Mouse (Mus musculus): ENCODE data around the gene Scp2. TPM values are rescaled to one million over a fixed set of nuclear protein-coding genes. Genes with fewer than 3 reads are reported as not detected.
"Not testable (repeated sequence)": the region's sequence is repeated elsewhere in the genome, so short reads cannot be mapped to it uniquely, and the experiment has no call there.

Scp2 gene
- total RNA-seq (2021): 100 to 1,000 TPM; 444 to 569 TPM
- long read RNA-seq, experiment 1, transcript Scp2-201 (16 exons, 2,640 nt): minor isoform, 143 of 1,335 reads
- long read RNA-seq, experiment 1, transcript Scp2-202 (5 exons, 772 nt): major isoform, 1,042 of 1,335 reads
- long read RNA-seq, experiment 1, partial matches to known transcripts: 30 of 1,335 reads
- long read RNA-seq, experiment 1, other reads (novel, unspliced or antisense): 117 of 1,335 reads
- long read RNA-seq, experiment 2, transcript Scp2-202 (5 exons, 772 nt): major isoform, 427 of 495 reads
- long read RNA-seq, experiment 2, transcript Scp2-201 (16 exons, 2,640 nt): minor isoform, 42 of 495 reads
- long read RNA-seq, experiment 2, partial matches to known transcripts: 15 of 495 reads
- long read RNA-seq, experiment 2, other reads (novel, unspliced or antisense): 9 of 495 reads

DNA sequence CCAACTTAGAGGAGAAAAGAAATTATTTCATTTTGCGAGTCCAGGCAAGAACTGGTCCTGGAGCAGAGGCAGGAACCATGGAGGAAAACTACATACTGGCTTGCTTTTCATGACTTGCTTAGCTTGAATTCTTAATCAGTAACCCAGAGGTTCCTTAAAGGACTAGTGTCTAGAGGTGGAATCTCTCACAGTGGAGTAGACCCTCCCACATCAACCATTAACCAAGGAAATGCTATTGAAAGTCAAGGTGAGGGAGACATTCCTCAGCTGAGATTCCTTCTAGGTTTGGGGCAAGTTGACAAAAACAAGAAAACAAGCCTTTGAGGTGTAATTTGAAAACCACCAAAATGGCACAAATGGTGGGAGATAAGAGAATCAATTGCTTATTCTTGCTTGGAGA, at the start of gene Scp2:
Scp2 (minus strand) TSS at position 119 of the 400 bp plus-strand sequence.
- DNase-seq: no peak

DNA sequence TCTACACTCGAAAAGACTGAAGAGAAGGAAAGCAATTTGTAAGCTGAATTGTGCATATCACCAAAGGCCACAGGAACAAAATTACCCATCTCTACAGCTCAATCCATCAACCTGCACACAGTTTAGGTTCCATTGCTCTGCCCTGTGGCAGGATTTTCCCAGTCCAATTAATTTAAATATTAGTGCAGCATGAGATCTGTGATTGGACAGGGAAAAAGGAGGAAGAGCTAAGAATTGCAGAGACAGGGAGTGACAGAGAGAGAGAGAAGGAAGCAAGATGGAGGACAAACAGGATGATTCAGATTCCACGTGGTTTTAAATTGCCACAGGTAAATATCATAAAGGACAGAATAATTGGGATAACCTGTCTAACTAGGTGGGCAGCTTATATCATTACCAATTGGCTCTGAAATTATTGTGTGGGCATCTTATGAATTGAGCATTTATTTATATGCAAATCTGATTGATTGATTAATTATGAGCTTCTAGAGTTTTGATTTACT, 48.1 kb upstream of the Scp2 start:
- no peak for DNase-seq

DNA sequence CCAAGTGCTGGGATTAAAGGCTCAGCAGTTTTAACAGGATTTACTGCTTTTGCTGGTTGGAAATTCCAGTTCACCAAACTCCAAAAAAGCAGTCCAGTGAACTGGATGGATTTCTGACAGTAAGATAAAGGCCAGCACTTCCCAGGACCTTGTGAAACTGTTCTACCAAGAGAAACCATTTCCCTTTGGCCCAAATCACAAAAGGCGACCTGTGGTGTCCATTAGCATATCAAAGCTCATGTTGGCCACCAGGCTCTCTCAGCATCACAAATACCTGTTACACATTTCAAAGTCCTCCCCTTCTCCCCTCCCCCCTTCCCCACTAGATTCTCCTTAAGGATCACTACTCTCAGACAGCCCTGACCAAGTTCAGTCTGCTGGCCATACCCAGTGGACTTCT, 37.5 kb upstream of the Scp2 start:
- DNase-seq: no peak

GRCm38 (mm10) chr4:108168056-108168455, 23.3 kb upstream of the Scp2 start:
- DNase-seq: no peak

DNA sequence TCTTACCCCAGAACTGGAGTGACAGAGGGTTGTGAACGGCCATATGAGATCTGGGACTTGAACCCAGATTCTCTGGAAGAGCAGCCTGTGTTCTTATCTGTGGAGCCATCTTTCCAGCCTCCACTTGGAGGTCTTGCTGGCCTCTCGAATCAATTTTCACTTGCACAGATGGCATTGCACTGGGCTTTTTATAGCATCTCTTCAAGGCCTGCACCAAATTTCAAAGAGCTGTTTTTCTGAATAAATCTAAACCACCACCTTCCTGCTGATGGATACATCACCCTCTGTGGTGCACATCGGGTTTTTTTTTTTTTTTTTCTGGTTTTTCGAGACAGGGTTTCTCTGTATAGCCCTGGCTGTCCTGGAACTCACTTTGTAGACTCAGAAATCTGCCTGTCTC, 22.1 kb upstream of the Scp2 start:
- DNase-seq: no peak

DNA sequence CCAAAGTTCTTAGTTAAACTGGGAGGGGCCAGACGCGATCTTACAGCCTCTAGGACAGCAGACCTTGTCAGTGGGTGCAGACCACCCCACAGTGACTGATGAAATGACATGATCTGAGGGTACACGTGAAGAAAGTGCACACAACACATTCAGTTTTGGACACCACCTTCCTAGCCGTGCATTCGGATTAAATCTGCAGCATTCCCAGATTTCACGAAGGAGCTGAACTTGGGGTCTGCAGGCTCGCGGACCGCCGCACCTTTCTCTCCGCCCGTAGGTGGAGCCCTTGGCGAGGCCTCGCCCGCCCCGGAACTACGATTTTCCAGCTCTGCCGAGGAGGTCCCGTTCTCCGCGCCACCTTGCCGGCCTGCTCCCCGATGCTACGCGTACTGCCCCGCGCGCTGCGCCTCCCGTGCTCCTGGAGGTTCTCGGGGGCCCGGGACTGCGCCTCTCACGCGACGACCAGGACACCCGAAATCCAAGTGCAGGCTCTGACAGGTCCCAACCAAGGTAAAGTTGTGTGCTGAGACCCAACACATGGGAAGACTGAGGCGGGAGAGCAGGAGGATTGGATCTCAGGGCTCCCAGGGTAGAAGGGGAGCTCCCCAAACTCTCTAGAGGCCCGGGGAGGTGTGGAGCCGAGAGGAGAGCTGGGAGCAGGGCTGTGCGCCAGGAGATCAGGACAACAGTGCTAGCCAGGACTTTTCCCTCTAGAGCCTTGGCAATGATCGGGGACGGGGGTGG, 20.5 kb upstream of the Scp2 start, which contains the start of gene Echdc2:
Echdc2 (plus strand) TSS at position 286 of the 744 bp plus-strand sequence.
- peak; percentile 74 for DNase-seq

DNA sequence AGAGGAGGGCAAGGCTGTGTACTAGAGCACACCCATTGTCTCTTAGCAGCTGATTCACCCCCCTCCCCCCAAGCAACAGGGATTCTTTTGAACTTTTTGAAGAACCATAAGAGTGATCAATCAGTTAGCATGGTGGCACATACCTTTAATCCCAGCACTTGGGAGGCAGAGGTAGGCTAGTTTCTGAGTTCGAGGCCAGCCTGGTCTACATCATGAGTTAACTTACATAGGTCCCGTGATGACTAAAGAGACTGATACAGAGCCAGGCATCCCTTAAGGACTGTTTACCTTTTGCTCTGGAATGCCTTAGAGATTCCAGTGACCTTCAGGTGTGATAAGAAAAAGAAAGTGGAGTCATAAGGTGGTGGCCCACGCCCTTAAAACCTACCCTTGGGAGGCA, 18.5 kb upstream of the Scp2 start:
- DNase-seq: no peak

DNA sequence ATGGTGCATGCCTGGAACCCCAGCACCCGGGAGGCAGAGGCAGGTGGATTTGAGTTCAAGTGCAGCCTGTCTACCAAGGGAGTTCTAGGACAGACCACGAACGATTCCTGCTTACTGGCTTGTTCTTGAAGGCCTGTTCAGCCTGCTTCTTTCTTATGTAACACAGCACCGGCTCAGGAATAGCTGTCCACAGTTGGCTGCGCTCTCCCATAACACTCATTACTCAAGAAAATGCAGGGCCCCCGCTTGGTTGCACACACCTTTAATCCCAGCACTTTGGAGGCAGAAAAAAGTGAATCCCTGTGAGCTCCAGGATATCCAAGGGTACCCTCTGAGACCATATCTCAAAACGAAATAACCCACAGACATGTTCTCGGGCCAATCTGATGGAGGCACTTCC, 17.1 kb upstream of the Scp2 start:
- DNase-seq: no peak

GRCm38 (mm10) chr4:108155141-108155540, 10.3 kb upstream of the Scp2 start:
- DNase-seq: not testable (repeated sequence)

DNA sequence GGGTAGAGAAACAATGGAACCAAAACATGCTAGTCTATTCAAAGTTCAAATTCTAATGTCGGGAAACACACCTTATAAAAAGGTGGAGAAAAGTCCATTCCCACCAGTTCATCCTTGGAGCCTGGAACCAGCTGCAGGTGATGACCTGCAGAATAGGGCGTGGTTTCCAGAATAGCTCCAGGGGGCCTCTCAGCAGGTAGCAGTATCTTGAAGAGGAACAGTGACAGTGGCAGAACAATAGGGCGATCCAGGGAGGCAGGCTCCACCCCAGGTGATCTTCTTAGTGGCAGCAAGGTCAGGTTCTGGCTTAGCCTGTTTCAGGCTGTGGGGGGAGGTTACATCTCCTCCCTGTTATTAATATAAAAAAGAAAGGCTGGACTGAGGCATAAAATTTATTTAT, 756 bp upstream of the Scp2 start:
- not testable (repeated sequence) for DNase-seq

GRCm38 (mm10) chr4:108143778-108144177, 1.0 kb downstream of the Scp2 start:
- no peak for DNase-seq

- DNase-seq: not testable (repeated sequence)
Observed at GRCm38 (mm10) chr4:108143178-108143577, 1.6 kb downstream of the Scp2 start.

- peak; percentile 26 for DNase-seq
Observed at GRCm38 (mm10) chr4:108136938-108137337, 7.9 kb downstream of the Scp2 start.

GRCm38 (mm10) chr4:108130452-108130851, 14.3 kb downstream of the Scp2 start:
- DNase-seq: no peak

DNA sequence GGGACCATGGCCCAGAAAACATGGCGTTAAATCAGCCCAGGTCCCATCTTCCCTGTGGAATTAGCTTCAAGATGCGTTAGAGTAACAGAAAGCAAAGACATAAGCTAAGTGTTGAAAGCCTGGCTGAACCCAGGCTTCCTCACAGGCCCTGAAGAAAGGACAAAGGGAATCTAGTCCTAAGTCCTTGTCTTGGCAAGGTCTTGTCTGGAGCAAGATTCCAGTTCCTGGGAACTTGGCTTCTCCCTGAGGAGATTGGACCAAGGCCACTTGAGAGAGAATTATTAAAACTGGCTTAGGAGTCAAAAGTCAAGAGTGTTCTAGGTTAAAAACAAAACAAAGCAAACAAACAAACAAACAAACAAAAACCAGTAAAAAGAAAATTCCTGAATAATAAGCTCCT, 16.5 kb downstream of the Scp2 start:
- DNase-seq: no peak

DNA sequence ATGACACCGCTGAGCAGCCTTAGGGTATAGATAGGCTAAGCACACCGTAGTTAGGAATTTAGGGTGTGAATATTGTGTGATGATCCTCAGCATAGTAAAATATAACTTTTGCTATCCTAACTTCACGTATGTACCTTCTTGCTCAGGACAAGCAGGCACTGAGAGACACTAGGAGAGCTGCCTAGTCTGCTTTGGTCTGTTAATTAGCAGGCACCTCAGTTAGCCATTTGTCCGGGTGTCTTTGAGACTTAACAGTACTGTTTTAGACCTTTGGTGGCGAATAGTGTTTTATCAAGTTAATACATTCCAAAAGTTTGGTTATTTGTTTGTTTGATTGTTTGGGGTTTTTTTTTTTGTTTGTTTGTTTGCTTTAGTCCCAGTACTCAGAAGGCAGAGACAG, 17.3 kb downstream of the Scp2 start:
- DNase-seq: no peak

GRCm38 (mm10) chr4:108126260-108126659, 18.5 kb downstream of the Scp2 start:
- DNase-seq: no peak

GRCm38 (mm10) chr4:108124104-108124503, 20.7 kb downstream of the Scp2 start:
- no peak for DNase-seq

DNA sequence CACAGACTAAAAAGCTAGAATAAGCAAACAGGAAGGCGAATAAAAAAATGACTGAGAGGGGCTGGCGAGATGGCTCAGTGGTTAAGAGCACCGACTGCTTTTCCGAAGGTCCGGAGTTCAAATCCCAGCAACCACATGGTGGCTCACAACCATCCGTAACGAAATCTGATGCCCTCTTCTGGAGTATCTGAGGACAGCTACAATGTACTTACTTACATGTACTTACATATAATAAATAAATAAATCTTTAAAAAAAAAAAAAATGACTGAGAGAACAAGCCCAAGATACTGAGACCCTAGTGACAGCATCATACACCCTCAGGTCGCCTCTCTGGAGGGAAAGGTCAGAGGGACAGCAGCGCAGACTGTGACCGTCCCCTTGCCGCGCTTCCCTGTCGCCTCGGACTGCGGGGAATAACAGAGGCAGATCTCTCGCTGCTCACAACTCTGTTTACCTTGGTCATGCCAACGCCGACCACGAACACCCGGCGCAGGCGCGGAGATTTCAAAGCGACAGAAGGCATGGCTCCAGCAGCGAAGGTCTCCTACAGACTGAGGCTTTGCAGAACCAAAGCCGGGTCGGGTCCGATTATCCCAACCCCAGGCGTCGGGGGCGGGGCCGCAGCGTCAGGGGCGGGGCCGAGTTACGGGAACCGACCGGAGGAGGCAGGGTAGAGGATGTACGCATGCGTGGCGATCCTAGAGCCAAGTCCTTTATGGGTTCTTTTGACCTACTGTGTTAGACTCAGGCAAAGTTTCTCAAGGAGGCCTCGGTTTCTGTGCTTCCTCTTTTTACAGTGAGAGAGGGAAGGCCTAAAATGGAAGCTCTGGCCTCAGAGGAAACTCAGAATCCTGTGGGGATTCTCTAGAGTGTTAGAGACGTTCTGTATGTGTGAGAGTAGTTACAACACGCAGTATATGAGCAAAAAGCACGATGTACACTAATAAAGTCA, 26.6 kb downstream of the Scp2 start:
- DNase-seq: peak; percentile 98

DNA sequence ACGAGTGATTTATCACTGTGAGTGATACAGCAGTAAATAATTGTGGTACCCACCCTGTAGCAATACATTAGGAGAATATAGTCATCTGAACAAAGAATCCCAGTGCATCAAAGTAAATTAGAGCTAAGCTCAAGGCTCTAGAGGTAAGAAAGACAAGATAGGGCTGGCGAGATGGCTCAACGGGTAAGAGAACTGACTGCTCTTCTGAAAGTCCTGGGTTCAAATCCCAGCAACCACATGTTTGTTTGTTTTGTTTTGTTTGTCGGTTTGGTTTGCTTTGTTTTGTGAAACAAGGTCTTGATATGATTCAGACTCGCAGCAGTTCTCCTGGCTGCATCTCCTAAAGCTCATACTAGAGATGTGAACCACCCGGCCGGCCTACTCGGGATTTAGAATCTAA, 27.3 kb downstream of the Scp2 start:
- DNase-seq: no peak

DNA sequence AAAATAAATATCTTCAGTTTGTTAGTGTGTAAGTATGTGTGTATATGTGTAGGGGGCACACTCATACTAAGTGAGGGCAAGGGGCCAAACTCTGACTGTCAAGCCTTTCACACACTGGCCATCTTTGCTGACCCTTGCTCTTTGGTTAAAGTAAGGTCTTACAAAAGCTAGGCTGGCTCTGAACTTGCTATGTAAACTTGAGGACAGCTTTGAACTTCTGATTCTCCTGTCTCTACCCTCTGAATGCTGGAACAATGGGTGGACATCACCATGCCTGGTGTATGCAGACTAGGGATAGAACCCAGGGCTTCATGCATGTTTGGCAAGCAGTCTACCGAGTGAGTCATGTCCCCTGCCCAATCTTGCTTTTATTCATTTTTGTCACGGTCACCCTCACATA, 28.3 kb downstream of the Scp2 start:
- no peak for DNase-seq

GRCm38 (mm10) chr4:108110706-108111105, 34.1 kb downstream of the Scp2 start:
- DNase-seq: no peak

Measured in adrenal gland, postnatal 10 days (tissue).